In genomic region chr1:59315057-59315807, GRCm38 (mm10) we compare ENCODE assay signal across 11 mouse cellular contexts. TPM values are rescaled to one million over a fixed set of nuclear protein-coding genes. Genes with fewer than 3 reads are reported as not detected.
DNase-seq lines count a peak whose midpoint lies in the region; ATAC-seq and TF ChIP-seq lines count a peak whose summit lies in the region.
"Had no signal": no experiment of that assay in that cellular context is flagged by ENCODE, and none has a peak within 500 bp of the region (broad histone marks: within the 10 kb centered on the region; RNA-seq: fewer than 3 reads in every experiment).

No protein-coding gene starts in this region.

- H3K4me2 ChIP-seq in liver, embryonic 11.5 days: no peak overlapping the region
- no peak overlapping the region for H3K4me2 ChIP-seq in liver, postnatal 0 days (ENCODE audit: low read depth, low read length)
- no peak overlapping the region for H3K4me2 ChIP-seq in hindbrain, embryonic 15.5 days
- no peak overlapping the region for H3K4me2 ChIP-seq in neural tube, embryonic 15.5 days
- H3K4me2 ChIP-seq: heart, embryonic 15.5 days had no signal

- TF ChIP-seq EP300 in liver, postnatal 0 days (IDR thresholded peaks at IDR 0.05; ENCODE audit: low read depth): no peak

- no peak overlapping the region for H3K9ac ChIP-seq in liver, embryonic 11.5 days (ENCODE audit: low read depth, low read length)
- H3K9ac ChIP-seq in liver, postnatal 0 days (replicated peaks): no peak overlapping the region
- H3K9ac ChIP-seq in hindbrain, embryonic 15.5 days: no peak overlapping the region
- no peak overlapping the region for H3K9ac ChIP-seq in neural tube, embryonic 15.5 days (replicated peaks)
- H3K9ac ChIP-seq: heart, embryonic 15.5 days; limb, embryonic 12.5 days had no signal

- ATAC-seq in liver, embryonic 11.5 days (replicated peaks; ENCODE audit: low FRiP score): peak; percentile 45; the same call in 1 of the 2 replicates
- no peak for ATAC-seq in liver, postnatal 0 days
- peak; percentile 79 for ATAC-seq in hindbrain, embryonic 15.5 days (ENCODE audit: low FRiP score, low read depth)
- ATAC-seq in neural tube, embryonic 15.5 days (ENCODE audit: low FRiP score): peak; percentile 67; the same call in 1 of the 2 replicates

- no peak for DNase-seq in liver, embryonic 11.5 days (ENCODE audit: low spot score)
- no peak for DNase-seq in liver, postnatal 0 days
- peak; percentile 77 for DNase-seq in embryo, embryonic 11 days
- no peak for DNase-seq in layer of hippocampus, adult 8-10 months (ENCODE audit: low spot score in 2 of 2)
- DNase-seq in lung, postnatal 4 days: no peak
- no peak for DNase-seq in frontal cortex, postnatal 10 days (ENCODE audit: low spot score in 2 of 2)

- H3K27ac ChIP-seq in liver, embryonic 11.5 days (ENCODE audit: low read depth, low read length): no peak overlapping the region
- no peak overlapping the region for H3K27ac ChIP-seq in liver, postnatal 0 days (ENCODE audit: low read depth)
- peak overlapping the region; percentile 21; the same call in 1 of the 2 replicates for H3K27ac ChIP-seq in hindbrain, embryonic 15.5 days (replicated peaks)
- no peak overlapping the region for H3K27ac ChIP-seq in neural tube, embryonic 15.5 days (replicated peaks)
- H3K27ac ChIP-seq: heart, embryonic 15.5 days; limb, embryonic 12.5 days had no signal

- no peak for TF ChIP-seq CTCF in liver, postnatal 0 days (IDR thresholded peaks at IDR 0.05; ENCODE audit: low read depth)

- H3K36me3 ChIP-seq in liver, embryonic 11.5 days (ENCODE audit: control insufficient read depth, insufficient read depth, low read length): no peaks in the 10 kb centered on the region
- no peaks in the 10 kb centered on the region for H3K36me3 ChIP-seq in liver, postnatal 0 days (replicated peaks; ENCODE audit: insufficient read depth, low read length)
- no peaks in the 10 kb centered on the region for H3K36me3 ChIP-seq in hindbrain, embryonic 15.5 days
- no peaks in the 10 kb centered on the region for H3K36me3 ChIP-seq in neural tube, embryonic 15.5 days
- H3K36me3 ChIP-seq: heart, embryonic 15.5 days; limb, embryonic 12.5 days had no signal

- no peaks in the 10 kb centered on the region for H3K9me3 ChIP-seq in liver, embryonic 11.5 days (ENCODE audit: control insufficient read depth, low read length)
- no peaks in the 10 kb centered on the region for H3K9me3 ChIP-seq in liver, postnatal 0 days (ENCODE audit: low read length)
- no peaks in the 10 kb centered on the region for H3K9me3 ChIP-seq in hindbrain, embryonic 15.5 days
- no peaks in the 10 kb centered on the region for H3K9me3 ChIP-seq in neural tube, embryonic 15.5 days (replicated peaks)
- H3K9me3 ChIP-seq: heart, embryonic 15.5 days; limb, embryonic 12.5 days had no signal

- H3K4me3 ChIP-seq in liver, embryonic 11.5 days (ENCODE audit: low read depth, low read length): no peak overlapping the region
- H3K4me3 ChIP-seq in liver, postnatal 0 days (ENCODE audit: low read depth, low read length): no peak overlapping the region
- no peak overlapping the region for H3K4me3 ChIP-seq in hindbrain, embryonic 15.5 days
- no peak overlapping the region for H3K4me3 ChIP-seq in neural tube, embryonic 15.5 days (replicated peaks)
- H3K4me3 ChIP-seq: heart, embryonic 15.5 days; limb, embryonic 12.5 days had no signal

- H3K27me3 ChIP-seq in liver, embryonic 11.5 days (replicated peaks; ENCODE audit: control insufficient read depth, insufficient read depth, low read length): no peaks in the 10 kb centered on the region
- H3K27me3 ChIP-seq in liver, postnatal 0 days (ENCODE audit: insufficient read depth, low read length): no peaks in the 10 kb centered on the region
- no peaks in the 10 kb centered on the region for H3K27me3 ChIP-seq in hindbrain, embryonic 15.5 days
- no peaks in the 10 kb centered on the region for H3K27me3 ChIP-seq in neural tube, embryonic 15.5 days (replicated peaks)
- H3K27me3 ChIP-seq: limb, embryonic 12.5 days had no signal

- 23% methylated on average over 5 of the region's 5 CpGs for WGBS in liver, embryonic 11.5 days
- WGBS in liver, postnatal 0 days (ENCODE audit: insufficient replicate concordance): 32% methylated on average over 5 of the region's 5 CpGs
- 12% methylated on average over 5 of the region's 5 CpGs for WGBS in hindbrain, embryonic 15.5 days
- WGBS in neural tube, embryonic 15.5 days: 5% methylated on average over 5 of the region's 5 CpGs

- H3K4me1 ChIP-seq in liver, embryonic 11.5 days (replicated peaks; ENCODE audit: control insufficient read depth, insufficient read depth, low read length): peaks cover 6% of the 10 kb centered on the region
- H3K4me1 ChIP-seq in liver, postnatal 0 days (ENCODE audit: insufficient read depth): 0 out of 2 replicates have a peak, but pooled peaks cover 5% of the 10 kb centered on the region
- H3K4me1 ChIP-seq in hindbrain, embryonic 15.5 days (replicated peaks): peaks cover 45% of the 10 kb centered on the region
- H3K4me1 ChIP-seq in neural tube, embryonic 15.5 days: peaks cover 39% of the 10 kb centered on the region

RNA-seq across cellular contexts. Expression of gene Cdk15, which starts 58.5 kb away (rescaled TPM):
- polyA plus RNA-seq in liver, embryonic 11.5 days (2014; fragmentation: Nextera tagmentation; extraction: Ambion mirVana): 0.21 TPM in 1 of 2 replicates, not detected in the other
- 0.20 TPM in 1 of 2 replicates, not detected in the other for polyA plus RNA-seq in liver, postnatal 0 days (2015; fragmentation: Nextera tagmentation; extraction: Ambion mirVana)
- 1.0 and 1.6 TPM in 2 replicates for polyA plus RNA-seq in hindbrain, embryonic 15.5 days (2015; fragmentation: Nextera tagmentation; extraction: Ambion mirVana)
- polyA plus RNA-seq in neural tube, embryonic 15.5 days (2015; fragmentation: Nextera tagmentation; extraction: Ambion mirVana): 1.7 and 1.9 TPM in 2 replicates
- total RNA-seq in layer of hippocampus, adult 8-10 months (2022): under 1 TPM; 0.23 to 0.96 (median 0.59) TPM
- total RNA-seq: neutrophil, adult 5-6 weeks had no signal
- polyA plus RNA-seq: limb, embryonic 12.5 days had no signal
